Mouse (Mus musculus) hindbrain, embryonic 15.5 days (tissue): ENCODE results near the gene Nenf. TPM values are rescaled to one million over a fixed set of nuclear protein-coding genes. Genes with fewer than 3 reads are reported as not detected.

Experiments
- ATAC-seq: fragments of 200-750 bp; cut with Nextera tagmentation; 2 replicates; pipeline ENCODE4 v1.8.0; 2017; ENCODE audit warnings: low read depth, moderate number of reproducible peaks, moderate TSS enrichment; ENCODE audit not compliant: low FRiP score
- H3K27ac ChIP-seq: fragments of 300-500 bp; sonication (generic); replicated peaks from 2 replicates; pipeline ENCODE4 v1.5.1; 2015; ENCODE audit warnings: mild to moderate bottlenecking, inconsistent platforms
- H3K27me3 ChIP-seq: fragments of 300-500 bp; sonication (generic); 2 replicates; pipeline ENCODE4 v1.6.1; 2015; ENCODE audit warnings: control low read depth, inconsistent platforms
- H3K36me3 ChIP-seq: fragments of 300-500 bp; sonication (generic); 2 replicates; pipeline ENCODE4 v1.6.1; 2015; ENCODE audit warnings: control low read depth, inconsistent platforms
- H3K4me1 ChIP-seq: fragments of 300-500 bp; sonication (generic); replicated peaks from 2 replicates; pipeline ENCODE4 v1.6.1; 2015; ENCODE audit warnings: control low read depth, inconsistent platforms
- H3K4me2 ChIP-seq: fragments of 300-500 bp; sonication (generic); 2 replicates; pipeline ENCODE4 v1.6.1; 2015; ENCODE audit warnings: moderate library complexity, mild to moderate bottlenecking, inconsistent platforms
- H3K4me3 ChIP-seq: fragments of 300-500 bp; sonication (generic); 2 replicates; pipeline ENCODE4 v1.5.1; 2015; ENCODE audit warnings: mild to moderate bottlenecking, inconsistent platforms
- H3K9ac ChIP-seq: fragments of 300-500 bp; sonication (generic); 2 replicates; pipeline ENCODE4 v1.6.1; 2015; ENCODE audit warnings: inconsistent platforms
- H3K9me3 ChIP-seq: fragments of 300-500 bp; sonication (generic); 2 replicates; pipeline ENCODE4 v1.6.1; 2016; ENCODE audit warnings: control low read depth, inconsistent platforms
- WGBS: fragments of 180-500 bp; shearing (Covaris S2); methylation state at CpG from one replicate; pipeline ENCODE4 v1.1.7; 2015; 5-methylcytosine and 5-hydroxymethylcytosine counted together
- polyA plus RNA-seq: library from polyadenylated mRNA; unstranded; fragments of >200 nt; fragmentation: Nextera tagmentation; extraction: Ambion mirVana; gene quantifications from 2 replicates; pipeline ENCODE4 v1.2.1, GENCODE M21; 2015

Gene Nenf
- polyA plus RNA-seq: 138 TPM in 2 replicates

DNA sequence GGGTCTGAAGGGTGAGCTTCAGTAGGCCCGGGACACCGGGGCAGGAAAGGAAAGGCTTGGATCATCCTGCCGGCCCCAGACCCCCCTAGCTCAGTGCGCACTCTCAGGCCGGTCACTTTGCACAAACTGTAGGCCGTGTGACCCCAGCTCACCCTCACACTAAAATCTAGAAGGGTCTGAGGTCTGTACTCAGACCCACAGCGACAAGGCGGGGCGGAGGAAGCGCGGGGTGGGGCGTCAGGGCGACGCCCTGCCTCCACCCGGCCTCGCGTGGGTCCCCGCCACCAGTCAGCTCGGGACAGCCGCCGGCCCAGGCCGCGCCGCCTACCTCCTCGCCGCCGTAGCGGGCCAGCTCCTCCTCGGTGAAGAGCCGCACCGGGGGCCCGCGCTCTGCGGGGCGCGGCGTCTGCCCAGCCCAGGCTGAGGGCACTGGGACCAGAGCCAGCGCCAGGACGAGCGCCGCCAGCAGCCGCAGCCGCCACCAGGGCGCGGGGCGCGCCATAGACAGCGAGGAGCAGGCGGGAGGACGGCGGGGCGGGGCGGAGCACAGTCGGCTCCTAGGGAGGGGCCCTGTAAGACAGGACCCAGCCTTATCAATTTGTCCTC, at the start of gene Nenf:
Gene Nenf, minus strand, starts transcription at position 604 of the 606 bp plus-strand sequence.
- peak; percentile 87 for ATAC-seq
- Histone ChIP-seq H3K4me2 (peak within 1 kb of the TSS; percentile 87), H3K4me1 (peaks cover 16% of the 10 kb centered on the region), H3K36me3 (no peaks in the 10 kb centered on the region), H3K9ac (peak within 1 kb of the TSS; percentile 93), H3K27ac (peak within 1 kb of the TSS; percentile 78), H3K27me3 (no peaks in the 10 kb centered on the region), H3K9me3 (no peaks in the 10 kb centered on the region), H3K4me3 (peak within 1 kb of the TSS; percentile 76)
- WGBS: under 1% methylated on average over 48 of the region's 54 CpGs

- no peaks in the 10 kb centered on the region for H3K9me3 ChIP-seq
- no peaks in the 10 kb centered on the region for H3K4me1 ChIP-seq
- H3K4me3 ChIP-seq: no peak overlapping the region
- no peak overlapping the region for H3K27ac ChIP-seq
- H3K27me3 ChIP-seq: no peaks in the 10 kb centered on the region
- H3K36me3 ChIP-seq: no peaks in the 10 kb centered on the region
- no peak for ATAC-seq
- no peak overlapping the region for H3K9ac ChIP-seq
- whole genome bisulfite sequencing: 69% methylated on average over 4 of the region's 4 CpGs
- no peak overlapping the region for H3K4me2 ChIP-seq
These were observed 46.5 kb upstream of the Nenf start for GRCm38 (mm10) chr1:191364477-191364876.

DNA sequence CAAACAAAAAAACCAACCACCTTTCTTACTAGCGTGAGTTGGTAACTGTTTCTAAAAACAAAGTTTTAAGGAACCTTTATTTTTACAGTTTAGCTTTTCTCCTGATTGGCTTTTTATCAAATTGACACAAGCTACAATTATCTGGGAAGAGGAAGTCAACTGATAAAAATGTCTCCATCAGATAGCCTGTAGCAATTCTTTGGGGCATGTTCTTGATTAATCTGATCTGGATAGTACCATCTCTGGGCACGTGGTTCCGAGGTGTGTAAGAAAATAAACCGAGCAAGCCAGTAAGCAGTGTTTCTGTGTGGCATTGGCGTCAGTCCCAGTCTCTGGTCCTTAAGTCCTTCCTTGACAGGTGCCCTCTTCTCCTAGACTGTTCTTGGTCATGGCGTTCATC, 44.4 kb upstream of the Nenf start:
- peaks cover 10% of the 10 kb centered on the region for H3K36me3 ChIP-seq
- ATAC-seq: no peak
- H3K9me3 ChIP-seq: no peaks in the 10 kb centered on the region
- H3K4me2 ChIP-seq: no peak overlapping the region
- no peak overlapping the region for H3K4me3 ChIP-seq
- no peaks in the 10 kb centered on the region for H3K4me1 ChIP-seq
- no peak overlapping the region for H3K9ac ChIP-seq
- no peaks in the 10 kb centered on the region for H3K27me3 ChIP-seq
- 94% methylated on average over 6 of the region's 6 CpGs for WGBS
- H3K27ac ChIP-seq: no peak overlapping the region

DNA sequence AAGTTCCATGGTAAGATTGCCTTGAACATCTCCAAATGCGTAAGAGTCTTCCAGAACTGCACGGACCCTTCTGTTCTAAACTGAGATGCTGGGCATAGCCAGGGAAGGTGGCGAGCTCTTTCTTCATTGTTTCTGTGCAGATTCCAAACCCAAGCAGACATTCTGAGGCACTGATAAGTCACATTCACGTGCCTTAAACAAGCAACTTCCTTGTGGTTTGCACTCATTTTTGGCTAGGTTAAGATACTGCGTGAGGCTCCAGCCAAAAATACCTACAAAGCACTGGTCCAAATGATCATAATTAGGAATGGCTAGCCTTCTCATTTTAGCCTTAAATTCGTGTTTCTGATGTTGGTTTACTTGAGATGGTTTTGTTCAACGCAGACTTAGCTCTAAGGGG, 41.5 kb upstream of the Nenf start:
- ATAC-seq: no peak

GRCm38 (mm10) chr1:191356936-191357335, 38.9 kb upstream of the Nenf start:
- no peak for ATAC-seq

More for the DNA sequence above, 41.5 kb upstream of the Nenf start:
- Histone ChIP-seq H3K36me3 (peaks cover 32% of the 10 kb centered on the region), H3K27ac (no peak overlapping the region), H3K4me3 (no peak overlapping the region), H3K4me2 (no peak overlapping the region), H3K9ac (no peak overlapping the region), H3K4me1 (no peaks in the 10 kb centered on the region), H3K27me3 (no peaks in the 10 kb centered on the region), H3K9me3 (no peaks in the 10 kb centered on the region)
- WGBS: 95% methylated on average over 7 of the region's 7 CpGs

GRCm38 (mm10) chr1:191353836-191354235, 35.8 kb upstream of the Nenf start:
- Histone ChIP-seq H3K4me1 (no peaks in the 10 kb centered on the region), H3K4me2 (no peak overlapping the region), H3K9me3 (no peaks in the 10 kb centered on the region), H3K27ac (no peak overlapping the region), H3K27me3 (no peaks in the 10 kb centered on the region), H3K9ac (no peak overlapping the region), H3K4me3 (no peak overlapping the region), H3K36me3 (peaks cover 45% of the 10 kb centered on the region)
- no peak for ATAC-seq
- WGBS: 70% methylated on average over 4 of the region's 4 CpGs

More at GRCm38 (mm10) chr1:191356936-191357335, 38.9 kb upstream of the Nenf start:
- 77% methylated on average over 1 of the region's 1 CpGs for WGBS
- Histone ChIP-seq H3K4me1 (no peaks in the 10 kb centered on the region), H3K27ac (no peak overlapping the region), H3K4me3 (no peak overlapping the region), H3K36me3 (peaks cover 32% of the 10 kb centered on the region), H3K9me3 (no peaks in the 10 kb centered on the region), H3K27me3 (no peaks in the 10 kb centered on the region), H3K4me2 (no peak overlapping the region), H3K9ac (no peak overlapping the region)

DNA sequence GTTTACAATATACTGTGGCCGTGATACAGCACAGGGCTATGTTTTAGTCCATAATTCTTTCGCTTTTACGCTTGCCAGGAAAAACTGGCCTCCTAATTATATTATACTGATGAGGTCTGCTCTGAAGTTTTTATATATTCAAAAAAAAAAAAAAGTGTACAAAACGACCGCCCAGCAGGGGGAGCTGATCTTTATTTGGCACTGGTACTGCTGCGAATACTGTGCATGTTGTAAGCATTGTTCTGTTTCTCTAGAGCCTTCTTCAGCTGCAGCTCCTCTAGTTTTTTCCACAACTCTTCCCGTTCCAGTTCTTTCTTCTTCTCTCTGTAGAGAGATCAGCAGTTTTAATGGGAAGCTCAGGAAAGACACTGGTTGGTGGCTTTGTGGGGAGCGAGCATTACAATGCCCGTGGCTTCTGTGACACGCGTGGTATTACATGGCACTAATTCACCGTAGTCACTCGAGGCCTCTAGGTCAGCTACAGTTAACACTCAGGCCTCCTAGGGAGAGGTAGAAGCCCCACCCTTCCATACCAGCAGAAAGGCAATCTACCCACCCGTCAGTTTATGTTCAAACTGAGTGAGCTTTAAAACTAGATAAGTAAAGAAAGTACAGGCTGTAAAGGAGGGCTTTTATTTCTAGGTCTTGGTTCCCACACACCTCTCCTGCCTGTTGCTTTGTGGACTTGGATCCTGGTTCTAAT, 34.9 kb upstream of the Nenf start:
- Histone ChIP-seq H3K4me3 (no peak overlapping the region), H3K4me1 (no peaks in the 10 kb centered on the region), H3K27me3 (no peaks in the 10 kb centered on the region), H3K4me2 (no peak overlapping the region), H3K9ac (no peak overlapping the region), H3K9me3 (no peaks in the 10 kb centered on the region), H3K36me3 (peaks cover 40% of the 10 kb centered on the region), H3K27ac (no peak overlapping the region)
- WGBS: 54% methylated on average over 14 of the region's 14 CpGs
- ATAC-seq: no peak

DNA sequence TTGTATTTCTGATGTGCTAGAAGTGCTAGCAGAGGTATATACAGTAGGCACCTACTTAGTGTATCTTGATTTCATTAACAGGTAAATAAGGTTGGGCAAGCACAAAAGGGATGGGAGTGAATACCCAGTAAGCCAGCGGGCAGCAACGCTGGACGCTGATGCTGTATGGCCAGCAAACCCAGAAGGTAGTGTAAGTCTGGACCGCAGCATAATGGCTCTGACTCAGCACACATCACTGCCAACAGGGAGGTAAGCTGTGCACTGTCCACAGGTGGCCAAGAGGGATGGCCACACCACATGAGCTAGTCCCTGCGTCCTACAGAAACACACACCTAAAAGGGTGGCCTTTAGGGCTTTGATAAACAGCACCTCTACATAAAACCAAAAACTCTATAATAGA, 32.4 kb upstream of the Nenf start:
- Histone ChIP-seq H3K36me3 (peaks cover 49% of the 10 kb centered on the region), H3K27ac (no peak overlapping the region), H3K4me2 (no peak overlapping the region), H3K4me1 (no peaks in the 10 kb centered on the region), H3K4me3 (no peak overlapping the region), H3K27me3 (no peaks in the 10 kb centered on the region), H3K9me3 (no peaks in the 10 kb centered on the region), H3K9ac (no peak overlapping the region)
- ATAC-seq: no peak
- WGBS: 95% methylated on average over 5 of the region's 5 CpGs

GRCm38 (mm10) chr1:191349486-191350037, 31.6 kb upstream of the Nenf start:
- Histone ChIP-seq H3K9me3 (no peaks in the 10 kb centered on the region), H3K4me3 (no peak overlapping the region), H3K36me3 (peaks cover 49% of the 10 kb centered on the region), H3K9ac (no peak overlapping the region), H3K27ac (no peak overlapping the region), H3K4me2 (no peak overlapping the region), H3K27me3 (no peaks in the 10 kb centered on the region), H3K4me1 (no peaks in the 10 kb centered on the region)
- no peak for ATAC-seq
- 84% methylated on average over 23 of the region's 23 CpGs for WGBS

GRCm38 (mm10) chr1:191348996-191349395, 31.0 kb upstream of the Nenf start:
- Histone ChIP-seq H3K27me3 (no peaks in the 10 kb centered on the region), H3K4me3 (no peak overlapping the region), H3K9ac (no peak overlapping the region), H3K4me1 (no peaks in the 10 kb centered on the region), H3K36me3 (peaks cover 50% of the 10 kb centered on the region), H3K9me3 (no peaks in the 10 kb centered on the region), H3K27ac (no peak overlapping the region), H3K4me2 (no peak overlapping the region)
- no peak for ATAC-seq
- 61% methylated on average over 5 of the region's 5 CpGs for WGBS

- no peak for ATAC-seq
- WGBS: 94% methylated on average over 2 of the region's 2 CpGs
- Histone ChIP-seq H3K4me3 (no peak overlapping the region), H3K9ac (no peak overlapping the region), H3K27ac (no peak overlapping the region), H3K4me1 (no peaks in the 10 kb centered on the region), H3K27me3 (no peaks in the 10 kb centered on the region), H3K36me3 (peaks cover 54% of the 10 kb centered on the region), H3K4me2 (no peak overlapping the region), H3K9me3 (no peaks in the 10 kb centered on the region)
These were observed 30.6 kb upstream of the Nenf start for GRCm38 (mm10) chr1:191348592-191348991.

DNA sequence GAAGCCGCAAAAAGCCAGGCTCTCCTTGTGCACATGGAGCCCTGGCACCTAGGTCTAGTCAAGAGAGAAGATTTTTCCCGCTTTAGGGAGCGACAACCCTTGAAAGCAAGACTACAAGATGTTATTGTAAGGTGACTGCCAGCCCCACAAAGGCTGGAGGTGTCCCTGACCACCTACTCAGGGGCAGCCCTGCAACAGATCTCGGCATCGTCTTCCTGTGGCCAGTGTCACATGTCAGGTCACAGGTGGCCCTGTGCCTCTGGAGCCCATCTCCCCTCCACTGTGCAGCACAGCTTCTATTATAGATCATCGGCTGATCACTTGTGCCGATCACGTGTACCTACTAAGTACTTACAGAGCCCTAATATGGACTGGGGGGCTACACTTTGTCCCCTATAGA, 29.6 kb upstream of the Nenf start:
- H3K4me3 ChIP-seq: no peak overlapping the region
- H3K9ac ChIP-seq: no peak overlapping the region
- no peak overlapping the region for H3K4me2 ChIP-seq
- no peak overlapping the region for H3K27ac ChIP-seq
- no peak for ATAC-seq
- H3K4me1 ChIP-seq: no peaks in the 10 kb centered on the region
- peaks cover 63% of the 10 kb centered on the region for H3K36me3 ChIP-seq
- no peaks in the 10 kb centered on the region for H3K27me3 ChIP-seq
- WGBS: 95% methylated on average over 8 of the region's 8 CpGs
- H3K9me3 ChIP-seq: no peaks in the 10 kb centered on the region
